Mouse (Mus musculus) lung, adult 2 months (tissue): ENCODE results near the gene Kif6.

Source experiments
- CTCF ChIP-seq: fragments of 200-500 bp; IDR thresholded peaks from 2 replicates; pipeline ENCODE4 v1.5.1; 2011; ENCODE audit warnings: mild to moderate bottlenecking, low read length, control low read depth; ENCODE audit not compliant: insufficient read depth
- POLR2A ChIP-seq: fragments of 200-500 bp; IDR thresholded peaks from 2 replicates; pipeline ENCODE4 v1.6.1; 2011; ENCODE audit warnings: low read depth, mild to moderate bottlenecking, control low read depth, low read length, borderline replicate concordance; ENCODE audit errors: extremely low read depth

GRCm38 (mm10) chr17:49605397-49605796, 9.5 kb upstream of the Kif6 start:
- TF ChIP-seq POLR2A = no peak
- TF ChIP-seq CTCF = no peak
